Mouse (Mus musculus): ENCODE data around the gene Thap7. TPM values are rescaled to one million over a fixed set of nuclear protein-coding genes. Genes with fewer than 3 reads are reported as not detected.

Thap7 gene
- polyA plus RNA-seq, 1 experiment from 2014 or later: 55.2 TPM

DNA sequence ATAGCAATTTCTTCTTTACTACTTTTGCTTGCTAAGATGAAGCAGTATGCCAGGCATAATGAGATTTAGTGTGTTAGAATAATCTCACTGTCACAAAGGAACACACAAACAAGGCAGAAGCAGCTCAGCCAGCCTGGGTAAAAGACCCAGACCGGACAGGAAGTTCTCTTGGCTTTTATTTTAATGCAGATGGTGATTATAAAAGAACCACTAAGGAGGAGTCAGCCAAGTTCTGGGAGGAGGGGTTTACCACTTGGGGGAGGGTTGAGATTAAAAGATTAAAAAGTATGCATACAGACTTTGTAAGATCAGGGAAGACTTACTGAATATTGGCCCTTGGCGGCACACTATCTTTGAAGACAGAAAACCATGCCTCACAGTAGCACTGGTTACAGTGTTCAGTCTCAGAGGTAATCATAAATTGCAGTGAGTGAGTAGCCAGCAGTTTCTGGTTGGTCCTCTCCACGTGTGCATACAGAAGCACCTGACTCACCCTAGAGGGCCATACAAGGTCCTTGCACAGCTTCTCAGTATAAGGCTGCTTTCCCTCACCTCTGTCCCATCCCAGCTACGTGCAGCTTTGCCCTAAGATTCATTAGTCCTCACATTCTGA lies 52.5 kb downstream of the Thap7 start:
- no peaks in the 10 kb centered on the region for H3K27me3 ChIP-seq
- no peaks in the 10 kb centered on the region for H3K9me3 ChIP-seq (replicated peaks)
- no peak for ATAC-seq (replicated peaks; ENCODE audit: low FRiP score)
- peaks cover 60% of the 10 kb centered on the region for H3K36me3 ChIP-seq
- WGBS: 84% methylated on average over 4 of the region's 4 CpGs
- H3K4me1 ChIP-seq: no peaks in the 10 kb centered on the region
- H3K4me2 ChIP-seq: no peak overlapping the region
- H3K9ac ChIP-seq: no peak overlapping the region
- no peak overlapping the region for H3K4me3 ChIP-seq (replicated peaks)
- H3K27ac ChIP-seq: no peak overlapping the region

Other genes with a start within 250 kb of the Thap7 start
- 1.9 and 3.2 TPM in 2 replicates for gene Serpind1, start 199.8 kb downstream of the Thap7 start, polyA plus RNA-seq (2015; fragmentation: Nextera tagmentation; extraction: Ambion mirVana)
- gene Snap29, start 125.2 kb downstream of the Thap7 start, polyA plus RNA-seq (2015; fragmentation: Nextera tagmentation; extraction: Ambion mirVana): 14.2 and 15.2 TPM in 2 replicates
- 30.9 and 39.7 TPM in 2 replicates for gene Pi4ka, start 124.8 kb downstream of the Thap7 start, polyA plus RNA-seq (2015; fragmentation: Nextera tagmentation; extraction: Ambion mirVana)
- 68.9 and 72.6 TPM in 2 replicates for gene Crkl, start 79.1 kb downstream of the Thap7 start, polyA plus RNA-seq (2015; fragmentation: Nextera tagmentation; extraction: Ambion mirVana)
- gene Aifm3, start 41.5 kb downstream of the Thap7 start, polyA plus RNA-seq (2015; fragmentation: Nextera tagmentation; extraction: Ambion mirVana): 1.8 and 2.1 TPM in 2 replicates
- gene Lztr1, start 22.4 kb downstream of the Thap7 start, polyA plus RNA-seq (2015; fragmentation: Nextera tagmentation; extraction: Ambion mirVana): 83.3 and 96.0 TPM in 2 replicates
- gene Lrrc74b, start 30.1 kb upstream of the Thap7 start, polyA plus RNA-seq (2015; fragmentation: Nextera tagmentation; extraction: Ambion mirVana): 0.23 and 0.24 TPM in 2 replicates
- gene P2rx6, start 30.7 kb upstream of the Thap7 start, polyA plus RNA-seq (2015; fragmentation: Nextera tagmentation; extraction: Ambion mirVana): 0.82 and 1.2 TPM in 2 replicates
- 8.6 and 10.3 TPM in 2 replicates for gene Slc7a4, start 52.1 kb upstream of the Thap7 start, polyA plus RNA-seq (2015; fragmentation: Nextera tagmentation; extraction: Ambion mirVana)
- gene Smpd4, start 88.2 kb upstream of the Thap7 start, polyA plus RNA-seq (2015; fragmentation: Nextera tagmentation; extraction: Ambion mirVana): 38.8 and 42.6 TPM in 2 replicates
- 6.8 and 7.8 TPM in 2 replicates for gene Ccdc74a, start 115.3 kb upstream of the Thap7 start, polyA plus RNA-seq (2015; fragmentation: Nextera tagmentation; extraction: Ambion mirVana)
- 44.4 and 47.9 TPM in 2 replicates for gene Med15, start 201.8 kb upstream of the Thap7 start, polyA plus RNA-seq (2015; fragmentation: Nextera tagmentation; extraction: Ambion mirVana)
- gene Klhl22, start 228.5 kb upstream of the Thap7 start, polyA plus RNA-seq (2015; fragmentation: Nextera tagmentation; extraction: Ambion mirVana): 65.1 and 71.4 TPM in 2 replicates